Mouse (Mus musculus) brown adipose tissue, adult 24 weeks (tissue): Measurements from ENCODE around the gene Rer1. TPM values are rescaled to one million over a fixed set of nuclear protein-coding genes. Genes with fewer than 3 reads are reported as not detected.
"Not testable (repeated sequence)": the region's sequence is repeated elsewhere in the genome, so short reads cannot be mapped to it uniquely, and the experiment has no call there.

Experiments used
- H3K27ac ChIP-seq: fragments of 200-500 bp; replicated peaks from 2 replicates; pipeline ENCODE4 v1.5.1; 2012; ENCODE audit warnings: low read depth, mild to moderate bottlenecking, low read length
- H3K4me1 ChIP-seq: fragments of 200-500 bp; 2 replicates; pipeline ENCODE4 v1.6.1; 2012; ENCODE audit warnings: low read length, mixed read lengths; ENCODE audit not compliant: control insufficient read depth, insufficient read depth, insufficient read length
- H3K4me3 ChIP-seq: fragments of 200-500 bp; 2 replicates; pipeline ENCODE4 v1.5.1; 2012; ENCODE audit warnings: low read depth, mild to moderate bottlenecking, low read length, moderate library complexity; ENCODE audit not compliant: insufficient read depth
- polyA plus RNA-seq: library from polyadenylated mRNA; stranded (reverse); fragments of >200 nt; gene quantifications from 2 replicates; pipeline ENCODE4 v1.2.4, GENCODE M21; 2012; ENCODE audit not compliant: missing spikeins, insufficient read depth, insufficient read length

Gene Rer1
- polyA plus RNA-seq, 1 experiment = 123 TPM

DNA sequence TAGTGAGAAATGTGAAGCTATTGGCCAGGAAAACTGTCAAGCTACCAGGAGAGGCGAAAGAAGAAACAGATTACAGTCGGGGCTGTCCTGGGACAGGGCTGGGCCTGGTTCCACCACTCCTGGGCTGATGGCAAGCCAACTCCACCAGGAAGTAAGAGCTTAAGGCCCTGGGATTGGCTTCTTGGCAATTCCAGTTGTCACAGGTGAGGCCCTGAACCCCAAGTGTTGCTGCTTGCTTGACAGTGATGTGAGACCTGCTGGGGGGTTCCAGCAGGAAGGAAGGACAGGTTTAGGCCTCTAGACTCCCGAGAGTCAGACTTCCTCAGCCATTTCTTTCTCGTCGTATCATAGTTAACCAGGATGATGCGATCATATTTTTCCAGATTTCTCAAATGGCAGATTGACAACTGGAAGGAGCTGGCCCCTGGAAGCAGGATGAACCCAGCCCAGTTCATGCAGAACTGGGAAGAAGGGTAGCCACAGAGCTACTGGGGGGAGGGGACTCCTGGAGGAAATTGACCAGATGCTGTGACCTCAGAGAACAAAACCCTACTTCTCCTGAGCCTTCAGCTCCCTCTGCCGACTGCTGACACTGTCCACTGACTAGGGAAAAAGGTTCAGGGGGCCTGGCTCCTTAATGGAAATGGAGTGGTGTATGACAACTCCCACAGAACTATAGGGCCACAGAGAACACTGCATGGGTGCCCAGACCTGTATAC is 7.4 kb upstream of the Rer1 start:
- Histone ChIP-seq H3K27ac (no peak overlapping the region), H3K4me1 (no peaks in the 10 kb centered on the region), H3K4me3 (no peak overlapping the region)

DNA sequence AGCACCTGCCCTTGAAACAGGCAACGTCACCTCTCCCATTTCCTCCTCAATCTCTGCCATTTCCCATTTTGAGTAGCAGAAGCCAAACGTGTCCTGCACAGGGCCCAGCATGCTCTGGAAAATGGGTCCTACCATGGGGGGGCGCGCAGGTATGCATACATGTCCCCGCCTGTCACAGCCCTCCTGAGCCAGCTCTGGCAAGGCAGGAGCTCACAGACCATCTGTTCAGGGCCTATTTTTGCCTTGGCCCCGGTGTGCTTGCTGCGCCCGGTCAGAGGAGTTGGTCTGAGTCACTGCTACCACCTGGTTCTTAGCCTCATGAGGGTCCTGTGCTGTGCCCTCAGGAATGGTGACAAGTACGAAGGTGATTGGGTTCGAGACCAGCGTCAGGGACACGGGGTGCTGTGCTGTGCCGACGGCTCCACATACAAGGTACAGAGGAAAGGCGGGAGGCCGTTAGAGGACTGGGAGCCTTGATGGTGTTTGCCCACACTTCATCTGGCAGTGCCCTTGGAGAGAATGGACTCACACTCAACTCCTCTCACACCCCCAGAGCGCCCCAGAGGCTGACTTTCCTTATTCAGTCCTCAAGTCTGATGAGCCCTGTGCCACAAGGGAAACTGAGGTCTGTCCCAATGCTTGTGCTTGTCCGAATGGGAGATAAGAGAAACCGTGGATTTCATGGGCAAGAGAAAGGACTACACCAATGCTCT is 6.7 kb upstream of the Rer1 start:
- no peak overlapping the region for H3K4me3 ChIP-seq

DNA sequence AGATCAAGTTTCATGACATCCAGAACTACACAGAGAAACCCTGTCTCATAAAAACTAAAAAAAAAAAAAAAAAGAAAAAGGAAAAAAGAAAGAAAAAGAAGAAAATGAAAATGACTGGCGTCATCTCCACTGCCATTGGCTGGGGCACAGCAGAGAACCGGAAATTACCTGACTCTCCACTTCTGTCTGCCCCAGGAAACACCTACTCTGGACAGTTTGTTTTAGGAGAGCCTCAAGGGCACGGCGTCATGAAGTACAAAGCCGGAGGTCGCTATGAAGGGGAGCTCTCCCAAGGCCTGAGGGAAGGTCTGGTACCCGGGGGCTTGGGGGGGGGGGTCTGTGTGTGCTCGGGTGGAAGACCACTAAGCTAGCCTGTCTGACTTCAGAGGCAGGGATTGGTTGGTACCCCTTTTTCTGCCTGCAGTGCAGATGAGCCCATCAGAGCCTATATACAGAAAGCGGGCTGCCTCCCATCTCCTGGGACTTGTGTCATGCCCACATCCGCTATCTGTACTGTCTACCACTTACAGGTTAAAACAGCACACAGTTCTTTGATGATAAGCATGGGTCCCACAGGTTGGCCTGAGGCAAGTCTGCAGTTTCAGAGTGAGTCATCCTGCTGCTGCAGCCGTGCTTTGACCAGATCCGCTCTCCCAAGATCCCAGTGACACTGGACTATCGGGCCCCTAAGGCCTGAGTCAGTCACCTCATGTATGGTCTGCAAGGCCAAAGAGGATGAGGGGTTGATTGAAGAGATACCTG is 4.7 kb upstream of the Rer1 start:
- no peak overlapping the region for H3K4me3 ChIP-seq
- no peak overlapping the region for H3K27ac ChIP-seq
- no peaks in the 10 kb centered on the region for H3K4me1 ChIP-seq

More for the DNA sequence above, 6.7 kb upstream of the Rer1 start:
- H3K4me1 ChIP-seq = no peaks in the 10 kb centered on the region
- no peak overlapping the region for H3K27ac ChIP-seq

DNA sequence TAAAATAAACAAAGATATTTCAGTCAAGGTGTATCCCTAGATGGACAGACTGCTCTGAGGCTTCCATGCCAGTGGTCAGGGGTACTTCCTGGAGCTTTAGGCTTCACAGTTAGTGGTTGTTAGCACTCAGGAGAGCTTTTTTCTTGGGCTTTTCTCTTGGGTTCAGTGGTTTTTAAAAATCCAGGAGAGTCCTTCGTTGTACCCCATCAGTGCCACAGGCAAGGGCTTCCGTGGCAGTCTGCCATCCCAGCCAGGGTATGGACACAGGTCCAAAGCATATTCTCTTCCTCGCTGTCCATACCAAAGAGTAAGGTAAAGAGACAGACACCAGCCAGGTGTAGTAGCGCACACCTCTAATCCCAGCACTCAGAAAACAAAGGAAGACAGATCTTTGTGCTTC is 4.0 kb upstream of the Rer1 start:
- peaks cover 2% of the 10 kb centered on the region for H3K4me1 ChIP-seq
- no peak overlapping the region for H3K27ac ChIP-seq
- H3K4me3 ChIP-seq = no peak overlapping the region

DNA sequence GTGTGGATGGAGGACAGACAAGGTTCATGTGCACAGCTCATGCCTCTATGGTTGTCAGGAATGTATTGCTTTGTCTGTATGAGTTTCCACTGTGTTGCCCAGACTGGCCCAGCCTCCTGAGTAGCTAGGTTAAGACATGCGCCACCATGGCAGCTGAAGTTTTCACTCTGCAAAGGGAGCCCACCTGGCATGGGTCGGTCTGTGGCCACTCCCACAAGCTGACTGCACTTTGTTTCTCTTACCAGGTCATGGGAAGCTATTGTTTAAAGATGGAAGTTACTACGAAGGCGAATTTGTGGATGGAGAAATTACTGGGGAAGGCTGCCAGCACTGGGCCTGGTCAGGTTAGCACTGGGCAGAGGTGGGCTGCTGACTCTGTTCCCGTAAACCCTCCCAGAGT is 3.1 kb upstream of the Rer1 start:
- Histone ChIP-seq H3K4me3 (no peak overlapping the region), H3K27ac (no peak overlapping the region), H3K4me1 (peaks cover 9% of the 10 kb centered on the region)

DNA sequence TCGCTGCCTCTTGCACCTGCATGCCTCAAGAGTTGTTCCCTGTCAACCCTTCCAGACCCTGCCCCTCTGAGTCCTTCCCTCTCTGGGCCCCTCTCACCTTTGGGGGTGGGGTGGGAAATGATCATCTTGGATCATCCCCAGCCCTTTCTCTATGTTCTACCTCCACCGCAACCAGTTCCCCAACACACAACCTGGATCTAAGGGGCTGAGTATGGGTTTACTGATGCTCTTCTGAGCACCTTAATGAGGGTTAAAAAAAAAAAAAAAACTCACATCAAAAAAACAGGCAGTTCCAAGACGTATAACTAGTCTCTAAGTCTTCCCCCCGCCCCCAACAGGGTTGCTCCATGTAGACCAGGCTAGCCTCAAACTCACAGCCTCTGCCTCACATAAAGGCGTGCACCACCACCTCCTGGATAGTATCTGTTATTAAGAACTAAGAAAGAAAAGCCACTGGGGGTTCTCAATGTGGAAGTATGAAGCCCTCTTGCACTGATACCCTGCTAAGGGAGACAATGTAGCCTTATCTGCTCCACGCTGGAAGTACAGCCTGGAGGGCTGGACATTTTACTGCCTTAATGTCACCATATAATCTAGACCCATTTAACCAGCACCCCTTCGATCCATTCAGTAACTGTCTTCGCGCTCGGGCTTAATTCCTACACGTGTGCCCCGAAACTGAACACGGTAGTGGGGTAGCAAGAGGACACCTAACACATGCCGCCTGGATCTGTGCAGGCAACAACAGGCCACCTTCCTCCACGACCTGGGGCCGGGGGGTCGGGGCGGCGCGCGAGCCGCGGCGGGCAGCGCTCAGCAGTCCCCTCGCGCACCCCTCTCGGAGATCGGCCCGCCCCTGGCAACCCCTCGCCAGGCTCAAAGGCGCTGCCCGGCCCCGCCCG is 725 bp downstream of the Rer1 start:
- peak overlapping the region; percentile 70 for H3K4me3 ChIP-seq
- peak overlapping the region; percentile 63; the same call in 1 of the 2 replicates for H3K27ac ChIP-seq
- peaks cover 9% of the 10 kb centered on the region for H3K4me1 ChIP-seq

DNA sequence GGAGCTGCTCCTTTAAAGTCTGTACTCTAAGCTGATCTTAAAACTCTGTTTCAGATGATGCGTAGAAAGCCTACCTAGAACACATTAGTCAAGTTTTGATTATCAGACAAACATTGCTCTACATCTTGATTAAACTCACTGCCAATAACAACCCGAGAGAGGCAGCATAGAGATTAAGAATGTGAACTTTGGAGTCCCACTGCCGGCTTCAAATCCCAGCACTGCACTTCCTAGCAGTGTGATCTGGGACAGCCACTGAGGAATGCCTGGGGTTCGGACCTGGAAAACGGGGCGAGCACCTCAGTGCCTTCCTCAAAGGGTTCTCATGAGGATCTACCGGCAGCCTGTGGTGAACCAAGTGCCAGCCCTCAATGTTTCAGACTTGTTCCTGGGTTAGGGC is 1.8 kb downstream of the Rer1 start:
- Histone ChIP-seq H3K27ac (no peak overlapping the region), H3K4me1 (peaks cover 9% of the 10 kb centered on the region), H3K4me3 (no peak overlapping the region)

DNA sequence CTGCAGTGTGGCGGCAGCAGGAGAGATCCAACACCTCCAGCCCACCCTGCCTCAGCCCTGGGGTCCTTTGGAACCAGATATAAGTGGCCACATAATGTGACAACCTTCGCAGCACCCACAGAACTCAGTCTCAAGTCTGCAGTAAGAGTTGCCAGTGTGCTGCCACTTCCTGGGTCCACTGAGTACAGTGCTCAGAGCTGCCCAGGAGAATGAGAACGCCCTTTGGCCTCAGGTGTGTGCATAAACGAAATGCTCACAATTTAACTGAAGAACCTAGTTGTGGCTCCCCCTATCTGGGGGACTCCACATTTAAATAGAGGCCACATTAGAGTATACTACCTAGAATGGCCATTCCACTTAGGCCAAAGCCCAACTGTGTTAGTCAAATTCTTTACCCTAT is 2.6 kb downstream of the Rer1 start:
- Histone ChIP-seq H3K4me1 (peaks cover 9% of the 10 kb centered on the region), H3K27ac (no peak overlapping the region)

DNA sequence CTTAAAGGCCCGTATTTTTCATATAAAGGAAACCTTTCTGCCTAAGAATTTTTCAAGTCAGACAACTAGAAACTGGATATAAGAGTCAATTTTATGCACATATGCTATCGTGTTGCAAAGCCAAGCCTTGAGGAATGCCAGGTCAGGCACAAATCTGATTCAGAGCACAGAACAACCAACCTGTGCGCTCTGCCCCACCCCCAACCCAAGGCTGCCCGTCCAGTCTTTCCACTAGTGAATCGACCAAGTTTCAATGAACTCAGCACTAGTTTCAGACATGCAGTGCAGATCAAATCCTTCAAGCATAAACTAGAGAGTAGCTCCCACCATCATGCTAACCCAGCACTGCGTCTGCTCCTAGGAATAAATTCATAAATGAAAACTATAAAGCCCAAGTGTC is 6.5 kb downstream of the Rer1 start:
- H3K27ac ChIP-seq = no peak overlapping the region
- no peak overlapping the region for H3K4me3 ChIP-seq
- H3K4me1 ChIP-seq = peaks cover 4% of the 10 kb centered on the region; the same call in 1 of the 2 replicates

More for the DNA sequence above, 2.6 kb downstream of the Rer1 start:
- H3K4me3 ChIP-seq = no peak overlapping the region

DNA sequence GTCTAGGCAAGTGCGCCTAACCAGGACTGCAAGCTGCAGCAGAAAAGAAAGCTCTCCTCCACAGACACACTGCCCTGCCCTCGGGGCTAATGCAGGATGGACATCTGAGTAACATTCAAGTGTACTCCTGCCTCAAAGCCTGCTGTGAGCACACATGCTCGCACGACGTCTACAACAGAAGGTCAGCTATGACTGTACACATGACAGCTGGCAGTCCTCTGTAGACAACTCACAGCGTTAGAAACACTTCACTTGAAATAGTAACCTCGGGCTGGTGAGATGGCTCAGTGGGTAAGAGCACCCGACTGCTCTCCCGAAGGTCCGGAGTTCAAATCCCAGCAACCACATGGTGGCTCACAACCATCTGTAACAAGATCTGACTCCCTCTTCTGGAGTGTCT is 7.4 kb downstream of the Rer1 start:
- not testable (repeated sequence) for H3K4me1 ChIP-seq, H3K27ac ChIP-seq, H3K4me3 ChIP-seq

DNA sequence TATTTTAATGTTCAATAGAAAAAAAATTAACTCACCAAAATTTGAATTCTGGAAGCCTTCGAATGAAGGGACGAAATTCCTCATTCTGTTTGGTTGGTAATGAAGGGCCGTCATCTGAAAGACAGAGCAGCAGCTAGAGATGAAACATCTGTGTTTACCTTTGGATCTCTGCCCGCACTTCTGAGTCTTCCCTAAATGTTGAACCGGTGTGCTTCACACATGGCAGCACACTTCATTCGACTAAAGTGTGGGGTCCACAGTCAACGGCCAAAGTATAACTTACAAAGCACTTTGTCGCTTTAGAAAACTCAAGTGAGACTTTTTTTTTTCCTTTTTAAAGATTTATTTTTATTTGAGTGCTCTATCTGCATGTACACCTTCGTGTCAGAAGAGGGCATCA is 9.5 kb downstream of the Rer1 start:
- Histone ChIP-seq H3K4me3 (no peak overlapping the region), H3K27ac (no peak overlapping the region), H3K4me1 (no peaks in the 10 kb centered on the region)

DNA sequence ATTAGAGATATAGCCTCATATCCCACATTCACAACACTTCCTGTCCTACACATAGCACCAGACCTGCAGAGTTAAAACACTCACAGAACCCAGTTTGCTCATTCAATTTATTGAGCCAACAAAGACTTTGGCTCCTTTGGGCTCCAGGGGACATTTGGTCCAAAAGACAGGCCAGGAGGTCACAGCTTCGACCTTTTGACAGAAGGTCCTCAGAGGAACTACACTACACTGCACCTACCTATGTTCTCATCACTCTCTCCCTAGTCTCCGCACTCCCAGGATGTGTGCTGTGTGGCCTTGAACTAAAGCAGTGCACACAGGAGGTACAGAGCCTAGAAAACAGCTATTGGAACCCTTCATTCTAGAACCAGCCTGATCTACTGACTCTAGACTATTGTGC is 10.4 kb downstream of the Rer1 start:
- Histone ChIP-seq H3K4me3 (no peak overlapping the region), H3K27ac (no peak overlapping the region), H3K4me1 (no peaks in the 10 kb centered on the region)

DNA sequence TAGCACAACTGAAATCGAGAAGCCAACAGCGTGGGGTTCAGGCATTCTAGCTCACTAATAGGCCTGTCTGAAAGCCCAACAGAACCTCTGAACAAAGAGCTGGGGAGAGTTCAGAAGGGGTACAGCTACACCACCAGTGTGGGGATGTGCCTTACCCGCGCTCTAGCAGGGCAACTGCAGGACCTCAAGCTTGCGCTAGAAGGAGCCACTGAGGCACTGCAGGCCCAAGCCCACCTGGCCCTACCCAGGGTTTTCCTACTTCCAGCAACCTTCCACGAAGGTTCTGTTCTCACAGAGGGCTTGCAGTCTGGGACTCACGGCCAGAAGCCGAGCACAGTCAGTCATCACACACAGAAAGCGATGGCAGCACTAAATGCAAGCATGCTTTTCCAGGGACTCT is 11.0 kb downstream of the Rer1 start:
- no peak overlapping the region for H3K27ac ChIP-seq
- H3K4me3 ChIP-seq = no peak overlapping the region
- H3K4me1 ChIP-seq = no peaks in the 10 kb centered on the region

DNA sequence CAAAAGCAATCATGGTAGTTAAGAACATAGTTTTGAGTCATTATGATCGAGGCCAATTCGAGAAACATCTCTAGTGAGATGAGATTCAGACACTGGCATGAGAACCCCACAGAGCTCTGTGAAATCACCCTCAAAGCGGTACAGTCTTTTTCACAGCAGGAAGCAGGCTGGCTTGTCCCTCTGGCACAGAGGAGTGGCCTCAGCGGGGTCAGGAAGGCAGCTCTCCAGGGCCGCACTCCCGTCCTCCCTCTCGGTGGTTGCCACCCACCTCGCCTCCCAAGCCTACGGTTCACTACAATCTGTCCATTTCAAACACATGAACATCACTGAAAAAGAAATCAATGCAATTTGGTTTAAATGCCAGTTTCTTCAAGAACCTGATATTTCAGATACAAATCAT is 11.8 kb downstream of the Rer1 start:
- Histone ChIP-seq H3K4me1 (no peaks in the 10 kb centered on the region), H3K4me3 (no peak overlapping the region), H3K27ac (no peak overlapping the region)

DNA sequence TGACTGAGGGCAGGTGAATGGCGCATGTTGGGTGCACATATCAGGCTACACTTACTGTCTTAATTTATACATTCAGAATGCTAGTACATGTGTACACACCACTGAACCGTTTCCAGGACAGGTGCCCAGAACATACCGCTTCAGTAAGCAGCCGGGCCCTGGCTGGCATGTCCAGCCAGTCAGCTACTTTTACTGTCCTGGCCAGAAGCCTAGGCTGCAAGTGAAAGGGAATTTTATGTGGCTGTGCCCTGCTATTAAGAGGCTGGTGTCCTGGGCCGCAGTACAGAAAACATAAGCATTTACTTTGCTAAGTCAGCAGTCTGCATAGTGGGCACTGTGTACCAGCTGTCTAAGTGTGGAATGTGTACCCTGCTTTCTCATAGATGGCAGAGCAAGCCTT is 15.3 kb downstream of the Rer1 start:
- Histone ChIP-seq H3K4me1 (0 out of 2 replicates have a peak, but pooled peaks cover 7% of the 10 kb centered on the region), H3K27ac (no peak overlapping the region), H3K4me3 (no peak overlapping the region)
